Mouse (Mus musculus) central nervous system, embryonic 18 days (tissue): ENCODE data around the gene Pik3ap1. TPM values are rescaled to one million over a fixed set of nuclear protein-coding genes. Genes with fewer than 3 reads are reported as not detected.

Experiments
- polyA plus RNA-seq: library from polyadenylated mRNA; depleted of rRNA; stranded (reverse); fragments of >200 nt; gene quantifications from 2 replicates; pipeline ENCODE4 v1.2.3, GENCODE M21; 2012; rRNA removed

Gene Pik3ap1
- polyA plus RNA-seq: 1.1 and 1.2 TPM in 2 replicates

GRCm38 (mm10) chr19:41384922-41385508 is at the start of gene Pik3ap1:
TSS of gene Pik3ap1 (minus strand) at chr19:41385102.

GRCm38 (mm10) chr19:41263630-41264295 is 121.1 kb downstream of the Pik3ap1 start, which contains the start of gene Tm9sf3:
TSS of gene Tm9sf3 (minus strand) at chr19:41263997.

Other genes starting within 250 kb of the Pik3ap1 start
- gene Tll2, start 178.3 kb downstream of the Pik3ap1 start, polyA plus RNA-seq: 0.78 and 0.87 TPM in 2 replicates
- 91.0 and 101 TPM in 2 replicates for gene Tm9sf3, start 121.1 kb downstream of the Pik3ap1 start, polyA plus RNA-seq
- gene Lcor, start 97.5 kb upstream of the Pik3ap1 start, polyA plus RNA-seq: 4.9 and 5.0 TPM in 2 replicates
- gene Gm340, start 197.3 kb upstream of the Pik3ap1 start, polyA plus RNA-seq: 2.0 and 2.3 TPM in 2 replicates